Mouse (Mus musculus): ENCODE measurements around the gene Gm9964. TPM values are rescaled to one million over a fixed set of nuclear protein-coding genes. Genes with fewer than 3 reads are reported as not detected.
A peak's percentile ranks its signal among the peaks of the same experiment; 100 is the strongest.
"Not testable (repeated sequence)": the region's sequence is repeated elsewhere in the genome, so short reads cannot be mapped to it uniquely, and the experiment has no call there.

The Gm9964 gene
- polyA plus RNA-seq, 1 experiment from 2014 or later = not detected

DNA sequence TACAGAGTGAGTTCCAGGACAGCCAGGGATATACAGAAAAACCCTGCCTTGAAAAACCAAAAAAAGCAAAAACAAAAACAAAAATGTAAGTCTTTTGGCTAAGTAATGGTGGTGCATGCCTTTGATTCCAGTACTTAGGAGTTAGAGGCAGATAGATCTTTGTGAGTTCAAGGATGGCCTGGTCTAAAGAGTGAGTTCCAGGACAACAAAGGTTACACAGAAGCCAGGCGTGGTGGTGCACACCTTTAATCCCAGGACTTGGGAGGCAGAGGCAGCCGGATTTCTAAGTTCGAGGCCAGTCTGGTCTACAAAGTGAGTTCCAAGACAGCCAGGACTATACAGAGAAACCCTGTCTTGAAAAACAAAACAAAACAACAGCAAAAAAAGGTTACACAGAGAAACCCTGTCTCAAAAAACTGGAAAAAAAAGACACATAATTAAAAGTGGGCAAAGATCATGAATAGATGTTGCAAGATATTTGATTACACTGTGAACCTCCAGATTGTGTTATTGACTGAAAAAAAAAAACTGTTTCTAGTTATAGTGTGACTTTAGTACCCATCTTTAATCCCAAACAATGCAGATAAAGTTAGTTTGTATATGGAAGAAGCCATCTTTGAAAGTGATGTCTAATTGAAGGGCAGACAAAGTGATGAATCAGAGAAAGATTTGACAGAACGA lies 13.2 kb downstream of the Gm9964 start:
- Histone ChIP-seq H3K4me2 (no peak overlapping the region), H3K4me1 (replicated peaks) (peaks cover 33% of the 10 kb centered on the region), H3K9me3 (replicated peaks) (peaks cover 9% of the 10 kb centered on the region), H3K9ac (no peak overlapping the region), H3K27me3 (replicated peaks) (no peaks in the 10 kb centered on the region), H3K4me3 (no peak overlapping the region), H3K27ac (ENCODE audit: poor library complexity, severe bottlenecking) (no peak overlapping the region), H3K36me3 (no peaks in the 10 kb centered on the region)
- WGBS = 83% methylated on average over 4 of the region's 4 CpGs
- no peak for ATAC-seq (ENCODE audit: insufficient number of reproducible peaks, low FRiP score)

DNA sequence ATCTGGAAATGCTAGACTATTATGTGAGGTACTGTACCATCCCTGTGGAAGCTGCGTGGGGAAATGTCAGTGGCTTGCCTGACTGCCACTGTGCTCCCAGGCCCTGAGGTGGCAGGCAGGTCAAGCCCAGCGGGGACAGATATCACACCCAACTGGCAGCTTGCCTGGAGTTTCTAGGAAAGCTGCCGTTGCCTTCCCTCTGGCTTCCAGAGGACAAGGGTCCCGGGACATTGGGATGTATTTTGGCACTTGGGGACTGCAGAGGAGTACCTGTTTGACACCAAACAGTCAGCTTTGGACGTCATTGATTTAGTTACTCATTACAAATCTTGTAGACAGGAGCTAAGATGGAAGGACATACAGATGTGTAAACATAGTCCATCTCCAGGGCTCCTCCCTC lies 15.3 kb downstream of the Gm9964 start:
- ATAC-seq (ENCODE audit: insufficient number of reproducible peaks, low FRiP score) = no peak
- H3K27me3 ChIP-seq (replicated peaks) = no peaks in the 10 kb centered on the region
- H3K27ac ChIP-seq (ENCODE audit: poor library complexity, severe bottlenecking) = 0 out of 2 replicates have a peak overlapping the region, but pooled peaks have one; percentile 25
- no peak overlapping the region for H3K4me3 ChIP-seq
- H3K4me2 ChIP-seq = no peak overlapping the region
- peaks cover 19% of the 10 kb centered on the region for H3K4me1 ChIP-seq (replicated peaks)
- 29% methylated on average over 5 of the region's 5 CpGs for WGBS
- peaks cover 9% of the 10 kb centered on the region for H3K9me3 ChIP-seq (replicated peaks)
- no peaks in the 10 kb centered on the region for H3K36me3 ChIP-seq
- H3K9ac ChIP-seq = no peak overlapping the region

DNA sequence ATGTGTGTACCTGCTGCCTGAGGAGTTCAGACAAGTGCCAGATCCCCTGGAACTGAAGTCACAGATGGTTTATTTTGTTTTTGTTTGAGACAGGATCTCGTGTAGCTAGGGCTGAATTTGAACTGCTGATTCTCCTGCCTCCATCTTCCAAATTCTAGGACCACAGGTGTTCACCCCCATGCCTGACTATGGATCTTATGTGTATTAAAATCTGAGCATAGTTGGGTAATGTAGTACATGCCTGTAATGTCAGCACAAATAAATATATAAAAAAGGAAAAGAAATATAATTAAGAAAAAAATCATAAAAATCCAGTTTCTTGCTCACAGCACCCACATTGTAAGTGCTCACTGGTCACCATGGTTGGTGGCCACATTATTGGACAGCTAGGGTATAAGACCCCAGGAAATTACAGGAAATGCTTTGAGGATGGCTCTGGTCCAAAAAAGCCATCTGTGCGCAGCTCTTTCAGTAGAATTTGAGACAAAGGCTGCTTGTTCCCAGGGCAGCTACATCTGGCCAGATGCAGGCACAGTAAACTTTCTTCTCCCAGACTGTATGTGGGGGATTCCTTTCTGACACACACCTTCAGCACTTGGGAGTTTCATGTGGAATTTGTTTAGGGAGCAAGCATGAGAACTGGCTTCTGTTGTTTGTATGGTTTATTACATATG lies 16.8 kb downstream of the Gm9964 start:
- H3K9me3 ChIP-seq (replicated peaks) = peaks cover 9% of the 10 kb centered on the region
- H3K4me1 ChIP-seq (replicated peaks) = peaks cover 13% of the 10 kb centered on the region
- H3K4me2 ChIP-seq = no peak overlapping the region
- H3K4me3 ChIP-seq = no peak overlapping the region
- 41% methylated on average over 2 of the region's 2 CpGs for WGBS
- H3K27ac ChIP-seq (ENCODE audit: poor library complexity, severe bottlenecking) = peak overlapping the region; percentile 13
- H3K27me3 ChIP-seq (replicated peaks) = no peaks in the 10 kb centered on the region
- no peak for ATAC-seq (ENCODE audit: insufficient number of reproducible peaks, low FRiP score)
- H3K36me3 ChIP-seq = no peaks in the 10 kb centered on the region
- no peak overlapping the region for H3K9ac ChIP-seq

DNA sequence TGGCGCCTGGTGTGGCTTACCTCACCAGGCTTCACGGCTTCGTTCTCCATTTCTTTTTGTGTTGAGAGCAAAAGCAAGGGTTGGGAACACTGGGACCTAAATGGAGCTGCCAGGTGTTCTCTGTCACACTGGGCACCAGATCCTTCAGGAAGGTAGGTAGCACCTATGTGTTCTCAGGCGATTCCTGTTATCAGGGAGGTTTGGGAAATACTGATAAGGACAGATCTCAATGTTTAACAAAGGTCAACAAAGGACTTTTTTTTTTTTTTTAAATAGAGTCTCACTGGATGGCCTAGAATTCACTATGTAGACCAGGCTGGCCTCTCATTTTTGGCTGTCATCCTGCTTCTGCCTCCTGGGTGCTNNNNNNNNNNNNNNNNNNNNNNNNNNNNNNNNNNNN lies 22.9 kb downstream of the Gm9964 start:
- no peak for ATAC-seq (ENCODE audit: insufficient number of reproducible peaks, low FRiP score)
- no peak overlapping the region for H3K4me2 ChIP-seq
- no peak overlapping the region for H3K27ac ChIP-seq (ENCODE audit: poor library complexity, severe bottlenecking)
- no peaks in the 10 kb centered on the region for H3K36me3 ChIP-seq
- no peak overlapping the region for H3K4me3 ChIP-seq
- no peaks in the 10 kb centered on the region; the same call in 1 of the 2 replicates for H3K9me3 ChIP-seq (replicated peaks)
- 50% methylated on average over 4 of the region's 4 CpGs for WGBS
- no peaks in the 10 kb centered on the region for H3K27me3 ChIP-seq (replicated peaks)
- H3K4me1 ChIP-seq (replicated peaks) = peaks cover 3% of the 10 kb centered on the region; the same call in 1 of the 2 replicates
- H3K9ac ChIP-seq = no peak overlapping the region

DNA sequence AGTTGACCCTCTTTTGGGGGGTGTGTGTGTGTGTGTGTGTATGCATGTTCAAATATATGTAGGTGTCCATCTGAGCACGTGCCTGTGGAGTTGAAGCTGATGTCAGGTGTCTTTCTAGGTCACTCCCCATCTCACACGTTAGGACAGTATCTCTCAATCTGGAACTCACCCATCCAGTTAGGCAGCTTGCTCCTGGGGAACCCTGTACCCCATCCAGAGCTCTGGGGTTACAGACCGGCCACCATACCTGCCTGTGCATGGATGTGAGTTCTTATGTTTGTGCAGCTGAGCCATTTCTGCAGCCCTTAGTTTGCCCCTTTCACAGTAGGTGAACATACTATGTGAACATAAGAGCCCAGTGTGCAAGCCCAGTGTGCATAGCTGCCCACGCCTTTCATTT lies 23.7 kb downstream of the Gm9964 start:
- no peak for ATAC-seq (ENCODE audit: insufficient number of reproducible peaks, low FRiP score)
- H3K9me3 ChIP-seq (replicated peaks) = no peaks in the 10 kb centered on the region
- H3K27me3 ChIP-seq (replicated peaks) = no peaks in the 10 kb centered on the region
- H3K36me3 ChIP-seq = no peaks in the 10 kb centered on the region
- no peak overlapping the region for H3K4me3 ChIP-seq
- H3K4me2 ChIP-seq = no peak overlapping the region
- H3K27ac ChIP-seq (ENCODE audit: poor library complexity, severe bottlenecking) = no peak overlapping the region
- no peak overlapping the region for H3K9ac ChIP-seq
- H3K4me1 ChIP-seq (replicated peaks) = no peaks in the 10 kb centered on the region
- 69% methylated on average over 4 of the region's 4 CpGs for WGBS

DNA sequence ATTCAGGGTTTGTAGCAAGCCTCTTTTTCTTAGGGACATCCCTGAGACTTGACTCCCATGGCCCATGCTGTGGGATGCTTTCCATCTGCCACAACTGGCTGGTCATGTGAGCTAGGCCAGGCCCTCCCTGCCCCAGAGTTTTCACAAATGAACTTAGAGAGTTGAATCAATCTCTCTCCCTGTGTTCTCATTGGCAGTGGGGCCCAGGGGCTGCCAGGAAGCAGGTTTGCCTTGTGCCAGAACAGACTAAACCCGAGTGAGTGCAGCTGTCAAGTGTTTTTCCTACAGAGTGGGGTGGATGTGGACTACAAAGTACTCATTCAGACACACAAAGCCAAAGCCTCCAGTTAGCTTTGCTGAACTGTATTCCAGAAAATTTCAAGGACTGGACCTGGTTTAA lies 29.5 kb downstream of the Gm9964 start:
- H3K4me1 ChIP-seq (replicated peaks) = peaks cover 6% of the 10 kb centered on the region
- no peak overlapping the region for H3K4me2 ChIP-seq
- H3K27me3 ChIP-seq (replicated peaks) = no peaks in the 10 kb centered on the region
- H3K9me3 ChIP-seq (replicated peaks) = no peaks in the 10 kb centered on the region
- 0 out of 2 replicates have a peak overlapping the region, but pooled peaks have one; percentile 7 for H3K27ac ChIP-seq (ENCODE audit: poor library complexity, severe bottlenecking)
- WGBS = 18% methylated on average over 1 of the region's 1 CpGs
- no peaks in the 10 kb centered on the region for H3K36me3 ChIP-seq
- H3K4me3 ChIP-seq = no peak overlapping the region
- peak; percentile 22; the same call in 1 of the 2 replicates for ATAC-seq (ENCODE audit: insufficient number of reproducible peaks, low FRiP score)
- no peak overlapping the region for H3K9ac ChIP-seq

DNA sequence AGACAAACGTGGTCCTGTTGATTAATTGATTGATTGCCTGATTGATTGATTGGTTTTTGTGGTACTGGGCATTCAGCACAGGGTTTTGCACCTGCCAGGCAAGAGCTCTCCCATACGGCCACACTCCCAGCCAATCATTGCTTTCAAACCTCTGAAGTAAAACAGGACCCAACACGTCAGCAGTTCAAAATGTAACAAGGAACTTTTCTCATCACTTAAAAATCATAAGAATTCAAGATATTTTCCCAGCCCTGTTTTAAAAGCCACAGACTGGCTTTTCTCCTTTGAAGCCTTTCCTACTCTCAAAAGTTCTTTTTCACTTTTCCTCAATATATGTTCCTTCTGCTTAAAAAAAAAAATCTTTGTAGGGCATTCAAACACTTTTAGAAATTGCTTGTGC lies 32.3 kb downstream of the Gm9964 start:
- 29% methylated on average over 3 of the region's 3 CpGs for WGBS
- no peaks in the 10 kb centered on the region for H3K27me3 ChIP-seq (replicated peaks)
- H3K36me3 ChIP-seq = no peaks in the 10 kb centered on the region
- no peak for ATAC-seq (ENCODE audit: insufficient number of reproducible peaks, low FRiP score)
- peak overlapping the region; percentile 58; the same call in 1 of the 2 replicates for H3K27ac ChIP-seq (ENCODE audit: poor library complexity, severe bottlenecking)
- H3K9me3 ChIP-seq (replicated peaks) = 0 out of 2 replicates have a peak, but pooled peaks cover 4% of the 10 kb centered on the region
- H3K4me2 ChIP-seq = no peak overlapping the region
- peaks cover 6% of the 10 kb centered on the region for H3K4me1 ChIP-seq (replicated peaks)
- no peak overlapping the region for H3K4me3 ChIP-seq
- H3K9ac ChIP-seq = no peak overlapping the region

DNA sequence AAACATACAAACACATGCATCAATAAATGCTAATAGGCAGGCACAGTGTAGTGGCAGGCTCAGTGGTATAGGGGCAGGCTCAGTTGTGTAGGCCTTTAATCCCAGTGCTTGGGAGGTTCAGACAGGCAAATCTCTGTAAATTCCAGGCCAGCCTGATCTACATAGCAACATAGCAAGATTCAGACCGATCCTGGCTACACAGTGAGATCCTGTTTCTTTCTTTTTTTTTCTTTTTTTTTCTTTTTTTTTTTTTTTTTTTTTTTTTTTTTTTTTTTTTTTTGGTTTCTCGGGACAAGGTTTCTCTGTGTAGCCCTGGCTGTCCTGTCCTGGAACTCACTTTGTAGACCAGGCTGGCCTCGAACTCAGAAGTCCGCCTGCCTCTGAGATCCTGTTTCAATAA lies 36.6 kb downstream of the Gm9964 start:
- H3K27me3 ChIP-seq (replicated peaks); H3K4me2 ChIP-seq; H3K36me3 ChIP-seq; H3K4me3 ChIP-seq; H3K4me1 ChIP-seq (replicated peaks); H3K9ac ChIP-seq; H3K9me3 ChIP-seq (replicated peaks); ATAC-seq (ENCODE audit: insufficient number of reproducible peaks, low FRiP score); H3K27ac ChIP-seq (ENCODE audit: poor library complexity, severe bottlenecking): not testable (repeated sequence)
- WGBS = 69% methylated on average over 4 of the region's 4 CpGs

DNA sequence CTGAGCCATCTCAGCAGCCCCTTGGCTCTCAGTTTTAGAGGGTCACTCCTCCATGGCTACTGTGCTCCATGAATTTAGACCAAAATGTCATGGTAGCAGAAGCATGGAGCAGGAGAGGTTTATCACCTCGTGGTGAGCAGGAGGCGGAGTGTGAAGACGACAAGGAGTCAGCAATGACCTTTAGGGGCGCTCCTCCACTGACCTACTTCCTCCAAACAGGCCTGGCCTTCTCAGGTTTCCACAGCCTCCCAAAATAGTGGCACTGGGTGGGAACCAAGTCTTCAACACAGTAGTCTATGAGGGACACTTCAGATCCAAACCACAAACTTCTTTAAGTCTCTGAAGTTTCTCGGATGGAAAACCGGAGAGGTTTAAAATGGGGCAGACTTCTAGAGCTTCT lies 38.0 kb downstream of the Gm9964 start:
- 58% methylated on average over 6 of the region's 6 CpGs for WGBS
- H3K4me3 ChIP-seq = no peak overlapping the region
- no peak for ATAC-seq (ENCODE audit: insufficient number of reproducible peaks, low FRiP score)
- H3K4me1 ChIP-seq (replicated peaks) = 0 out of 2 replicates have a peak, but pooled peaks cover 4% of the 10 kb centered on the region
- 0 out of 2 replicates have a peak, but pooled peaks cover 4% of the 10 kb centered on the region for H3K9me3 ChIP-seq (replicated peaks)
- H3K27me3 ChIP-seq (replicated peaks) = no peaks in the 10 kb centered on the region
- no peak overlapping the region for H3K27ac ChIP-seq (ENCODE audit: poor library complexity, severe bottlenecking)
- no peak overlapping the region for H3K4me2 ChIP-seq
- H3K9ac ChIP-seq = no peak overlapping the region
- no peaks in the 10 kb centered on the region for H3K36me3 ChIP-seq

DNA sequence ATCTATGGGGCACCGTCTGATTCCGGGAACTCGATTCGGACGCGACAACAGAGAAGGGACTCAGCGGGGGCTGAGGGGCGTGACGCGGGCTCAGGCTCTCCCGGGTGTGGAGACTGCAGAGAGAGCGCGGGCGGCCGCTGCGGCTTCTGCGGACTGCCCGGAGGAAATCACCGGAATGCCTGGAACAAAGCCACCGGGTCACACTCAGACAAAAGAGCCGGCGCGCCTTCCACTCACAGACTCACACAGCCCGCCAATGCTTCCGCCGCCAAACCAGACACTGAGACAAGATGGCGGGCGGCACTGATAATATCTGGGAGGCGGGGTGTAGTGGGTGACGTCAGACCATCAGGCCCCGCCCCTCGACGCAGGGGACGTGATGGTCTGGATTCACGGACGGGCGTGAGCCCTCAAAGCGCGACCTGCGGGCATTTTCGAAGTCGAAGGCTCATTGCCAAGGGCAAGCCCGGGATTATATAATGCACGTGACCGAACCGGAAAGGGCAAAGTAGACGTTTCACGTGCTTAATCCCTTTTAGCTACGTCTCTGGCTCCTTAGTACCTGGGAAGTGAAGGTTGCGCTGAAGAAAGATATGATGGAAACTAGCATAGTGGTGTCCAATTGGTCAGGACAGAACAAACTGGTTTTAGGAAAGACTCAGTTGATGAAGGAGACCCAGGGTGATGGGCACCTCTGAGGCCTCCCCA lies 42.2 kb downstream of the Gm9964 start, which contains the start of gene Wsb1:
Gene Wsb1 (minus strand): TSS at position 281 of the 708 bp plus-strand sequence.
- peak; percentile 96 for ATAC-seq (ENCODE audit: insufficient number of reproducible peaks, low FRiP score)
- peaks cover 20% of the 10 kb centered on the region for H3K4me1 ChIP-seq (replicated peaks)
- no peaks in the 10 kb centered on the region for H3K9me3 ChIP-seq (replicated peaks)
- peak within 1 kb of the TSS; percentile 99 for H3K27ac ChIP-seq (ENCODE audit: poor library complexity, severe bottlenecking)
- H3K27me3 ChIP-seq (replicated peaks) = no peaks in the 10 kb centered on the region
- H3K36me3 ChIP-seq = peaks cover 19% of the 10 kb centered on the region
- H3K4me2 ChIP-seq = peak within 1 kb of the TSS; percentile 80
- 2% methylated on average over 50 of the region's 50 CpGs for WGBS
- H3K9ac ChIP-seq = peak within 1 kb of the TSS; percentile 96
- H3K4me3 ChIP-seq = peak within 1 kb of the TSS; percentile 93

Measured in heart, embryonic 12.5 days (tissue).